Mouse (Mus musculus): ENCODE measurements around the gene Mn1. TPM values are rescaled to one million over a fixed set of nuclear protein-coding genes. Genes with fewer than 3 reads are reported as not detected.
A peak's percentile ranks its signal among the peaks of the same experiment; 100 is the strongest.

Gene Mn1
- polyA plus RNA-seq, 1 experiment from 2014 or later, result 2.8 TPM

GRCm38 (mm10) chr5:111491485-111491884 is 74.3 kb downstream of the Mn1 start:
- no peak overlapping the region for H3K27ac ChIP-seq (ENCODE audit: low read depth, low read length)
- TF ChIP-seq CTCF (IDR thresholded peaks at IDR 0.05; ENCODE audit: low read depth), result no peak
- H3K27me3 ChIP-seq (replicated peaks; ENCODE audit: control insufficient read depth, insufficient read depth, low read length), result no peaks in the 10 kb centered on the region
- H3K4me2 ChIP-seq (replicated peaks; ENCODE audit: low read depth), result no peak overlapping the region
- H3K4me1 ChIP-seq (replicated peaks; ENCODE audit: control insufficient read depth, insufficient read depth, low read length), result no peaks in the 10 kb centered on the region
- no peak for ATAC-seq
- no peak overlapping the region for H3K4me3 ChIP-seq (ENCODE audit: low read depth, low read length)
- no peak overlapping the region for H3K9ac ChIP-seq (ENCODE audit: low read depth, low read length)
- no peaks in the 10 kb centered on the region for H3K36me3 ChIP-seq (ENCODE audit: control insufficient read depth, insufficient read depth)
- no peaks in the 10 kb centered on the region for H3K9me3 ChIP-seq (ENCODE audit: control insufficient read depth)
- WGBS, result 81% methylated on average over 1 of the region's 1 CpGs

- no peak overlapping the region for H3K4me2 ChIP-seq (replicated peaks; ENCODE audit: low read depth)
- no peaks in the 10 kb centered on the region for H3K36me3 ChIP-seq (ENCODE audit: control insufficient read depth, insufficient read depth)
- no peak overlapping the region for H3K27ac ChIP-seq (ENCODE audit: low read depth, low read length)
- TF ChIP-seq CTCF (IDR thresholded peaks at IDR 0.05; ENCODE audit: low read depth), result no peak
- H3K9me3 ChIP-seq (ENCODE audit: control insufficient read depth), result no peaks in the 10 kb centered on the region
- H3K4me3 ChIP-seq (ENCODE audit: low read depth, low read length), result no peak overlapping the region
- no peaks in the 10 kb centered on the region for H3K4me1 ChIP-seq (replicated peaks; ENCODE audit: control insufficient read depth, insufficient read depth, low read length)
- WGBS, result 66% methylated on average over 3 of the region's 3 CpGs
- no peak for ATAC-seq
- no peaks in the 10 kb centered on the region for H3K27me3 ChIP-seq (replicated peaks; ENCODE audit: control insufficient read depth, insufficient read depth, low read length)
- H3K9ac ChIP-seq (ENCODE audit: low read depth, low read length), result no peak overlapping the region
Measured at GRCm38 (mm10) chr5:111500036-111500435, 82.9 kb downstream of the Mn1 start.

GRCm38 (mm10) chr5:111501691-111502441 is 84.7 kb downstream of the Mn1 start:
- no peak overlapping the region for H3K27ac ChIP-seq (ENCODE audit: low read depth, low read length)
- TF ChIP-seq CTCF (IDR thresholded peaks at IDR 0.05; ENCODE audit: low read depth), result no peak
- WGBS, result 47% methylated on average over 13 of the region's 13 CpGs
- no peak overlapping the region for H3K4me2 ChIP-seq (replicated peaks; ENCODE audit: low read depth)
- H3K4me3 ChIP-seq (ENCODE audit: low read depth, low read length), result no peak overlapping the region
- H3K4me1 ChIP-seq (replicated peaks; ENCODE audit: control insufficient read depth, insufficient read depth, low read length), result 0 out of 2 replicates have a peak, but pooled peaks cover 4% of the 10 kb centered on the region
- no peak overlapping the region for H3K9ac ChIP-seq (ENCODE audit: low read depth, low read length)
- no peaks in the 10 kb centered on the region for H3K36me3 ChIP-seq (ENCODE audit: control insufficient read depth, insufficient read depth)
- ATAC-seq, result no peak
- no peaks in the 10 kb centered on the region for H3K9me3 ChIP-seq (ENCODE audit: control insufficient read depth)
- no peaks in the 10 kb centered on the region for H3K27me3 ChIP-seq (replicated peaks; ENCODE audit: control insufficient read depth, insufficient read depth, low read length)

- Histone ChIP-seq H3K4me3 (ENCODE audit: low read depth, low read length) (no peak overlapping the region), H3K9ac (ENCODE audit: low read depth, low read length) (no peak overlapping the region), H3K4me2 (replicated peaks; ENCODE audit: low read depth) (no peak overlapping the region), H3K9me3 (ENCODE audit: control insufficient read depth) (no peaks in the 10 kb centered on the region), H3K27me3 (replicated peaks; ENCODE audit: control insufficient read depth, insufficient read depth, low read length) (0 out of 2 replicates have a peak, but pooled peaks cover 4% of the 10 kb centered on the region), H3K36me3 (ENCODE audit: control insufficient read depth, insufficient read depth) (no peaks in the 10 kb centered on the region), H3K4me1 (replicated peaks; ENCODE audit: control insufficient read depth, insufficient read depth, low read length) (0 out of 2 replicates have a peak, but pooled peaks cover 4% of the 10 kb centered on the region), H3K27ac (ENCODE audit: low read depth, low read length) (no peak overlapping the region)
- no peak for TF ChIP-seq CTCF (IDR thresholded peaks at IDR 0.05; ENCODE audit: low read depth)
- ATAC-seq, result no peak
- WGBS, result 93% methylated on average over 6 of the region's 6 CpGs
Measured at GRCm38 (mm10) chr5:111505241-111505640, 88.1 kb downstream of the Mn1 start.

- ATAC-seq, result no peak
- H3K9me3 ChIP-seq (ENCODE audit: control insufficient read depth), result no peaks in the 10 kb centered on the region
Measured at GRCm38 (mm10) chr5:111505824-111506223, 88.7 kb downstream of the Mn1 start.

GRCm38 (mm10) chr5:111506410-111506809 is 89.2 kb downstream of the Mn1 start:
- Histone ChIP-seq H3K27me3 (replicated peaks; ENCODE audit: control insufficient read depth, insufficient read depth, low read length) (0 out of 2 replicates have a peak, but pooled peaks cover 4% of the 10 kb centered on the region), H3K9me3 (ENCODE audit: control insufficient read depth) (no peaks in the 10 kb centered on the region), H3K27ac (ENCODE audit: low read depth, low read length) (no peak overlapping the region), H3K4me3 (ENCODE audit: low read depth, low read length) (no peak overlapping the region), H3K4me1 (replicated peaks; ENCODE audit: control insufficient read depth, insufficient read depth, low read length) (0 out of 2 replicates have a peak, but pooled peaks cover 4% of the 10 kb centered on the region), H3K9ac (ENCODE audit: low read depth, low read length) (no peak overlapping the region), H3K36me3 (ENCODE audit: control insufficient read depth, insufficient read depth) (no peaks in the 10 kb centered on the region), H3K4me2 (replicated peaks; ENCODE audit: low read depth) (no peak overlapping the region)
- peak; percentile 53; the same call in 1 of the 2 replicates for ATAC-seq
- WGBS, result 20% methylated on average over 12 of the region's 12 CpGs
- TF ChIP-seq CTCF (IDR thresholded peaks at IDR 0.05; ENCODE audit: low read depth), result no peak

More at GRCm38 (mm10) chr5:111505824-111506223, 88.7 kb downstream of the Mn1 start:
- Histone ChIP-seq H3K9ac (ENCODE audit: low read depth, low read length) (no peak overlapping the region), H3K4me3 (ENCODE audit: low read depth, low read length) (no peak overlapping the region), H3K4me2 (replicated peaks; ENCODE audit: low read depth) (no peak overlapping the region), H3K4me1 (replicated peaks; ENCODE audit: control insufficient read depth, insufficient read depth, low read length) (0 out of 2 replicates have a peak, but pooled peaks cover 4% of the 10 kb centered on the region), H3K27me3 (replicated peaks; ENCODE audit: control insufficient read depth, insufficient read depth, low read length) (0 out of 2 replicates have a peak, but pooled peaks cover 4% of the 10 kb centered on the region), H3K27ac (ENCODE audit: low read depth, low read length) (no peak overlapping the region), H3K36me3 (ENCODE audit: control insufficient read depth, insufficient read depth) (no peaks in the 10 kb centered on the region)
- WGBS, result 84% methylated on average over 6 of the region's 6 CpGs
- TF ChIP-seq CTCF (IDR thresholded peaks at IDR 0.05; ENCODE audit: low read depth), result no peak

Other genes with a start within 250 kb of the Mn1 start
- 42.9 and 44.0 TPM in 2 replicates for gene Pitpnb, start 86.6 kb upstream of the Mn1 start, polyA plus RNA-seq (2015; fragmentation: Nextera tagmentation; extraction: Ambion mirVana)

Measured in intestine, postnatal 0 days (tissue).